Mouse (Mus musculus): ENCODE data around the gene Cfap45. TPM values are rescaled to one million over a fixed set of nuclear protein-coding genes. Genes with fewer than 3 reads are reported as not detected.

Cfap45 gene
- 1.2 and 2.6 TPM in 2 replicates for polyA plus RNA-seq (2016; fragmentation: Nextera tagmentation; extraction: Ambion mirVana)

DNA sequence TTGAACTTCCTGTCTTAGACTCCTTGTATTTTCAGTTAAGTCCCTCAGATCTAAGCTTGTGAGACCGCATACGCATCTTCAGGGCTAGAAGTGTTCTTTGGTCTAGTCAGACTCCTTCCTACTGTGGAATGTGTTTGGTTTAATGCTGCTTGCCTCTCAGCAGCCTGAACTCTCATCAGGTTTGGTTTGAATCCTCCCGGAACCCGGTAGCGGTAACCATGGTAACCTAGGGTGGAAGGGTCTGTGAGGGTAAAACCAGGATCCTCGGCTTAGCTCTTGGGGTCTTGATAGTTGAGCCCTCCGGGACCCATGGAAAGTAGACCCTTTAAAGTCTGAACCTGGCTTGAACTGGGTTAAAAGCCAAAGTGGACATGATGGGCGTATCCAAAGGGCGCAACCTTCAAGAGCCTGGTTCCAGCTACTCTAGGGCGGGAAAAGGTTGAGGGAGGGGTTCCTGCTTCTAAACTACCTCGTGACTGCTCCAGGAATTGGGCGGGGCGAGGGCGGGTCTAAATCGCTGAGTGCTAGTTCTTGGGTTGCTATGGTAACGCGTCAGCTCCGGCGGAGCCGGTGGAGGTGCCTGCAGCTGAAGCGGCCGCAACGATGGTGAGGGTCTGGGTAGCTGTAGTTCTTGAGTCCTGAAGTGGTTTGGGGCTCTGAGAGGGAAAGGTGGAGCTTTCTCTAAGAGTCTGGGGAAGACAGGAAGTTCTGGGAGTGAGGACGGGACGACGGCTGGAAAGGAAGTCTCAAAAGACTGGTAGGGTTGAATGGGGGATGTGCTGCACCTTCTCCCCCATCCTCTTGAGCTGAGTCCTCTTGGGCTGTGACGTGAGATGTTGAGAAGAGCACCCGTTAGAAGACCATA is at the start of gene Cfap45:
TSS of gene Cfap45 (plus strand) at position 226 of the 865 bp plus-strand sequence.
- peak within 1 kb of the TSS; percentile 58 for H3K4me2 ChIP-seq
- H3K9ac ChIP-seq, result peak within 1 kb of the TSS; percentile 17; the same call in 1 of the 2 replicates
- H3K36me3 ChIP-seq (replicated peaks), result no peaks in the 10 kb centered on the region
- no peak within 1 kb of the TSS for H3K27ac ChIP-seq
- H3K4me3 ChIP-seq (replicated peaks), result peak within 1 kb of the TSS; percentile 32
- peak; percentile 92 for ATAC-seq (ENCODE audit: low FRiP score)
- 3% methylated on average over 28 of the region's 28 CpGs for WGBS
- 0 out of 2 replicates have a peak, but pooled peaks cover 3% of the 10 kb centered on the region for H3K9me3 ChIP-seq
- H3K27me3 ChIP-seq, result peaks cover 9% of the 10 kb centered on the region; the same call in 1 of the 2 replicates
- peaks cover 16% of the 10 kb centered on the region for H3K4me1 ChIP-seq

DNA sequence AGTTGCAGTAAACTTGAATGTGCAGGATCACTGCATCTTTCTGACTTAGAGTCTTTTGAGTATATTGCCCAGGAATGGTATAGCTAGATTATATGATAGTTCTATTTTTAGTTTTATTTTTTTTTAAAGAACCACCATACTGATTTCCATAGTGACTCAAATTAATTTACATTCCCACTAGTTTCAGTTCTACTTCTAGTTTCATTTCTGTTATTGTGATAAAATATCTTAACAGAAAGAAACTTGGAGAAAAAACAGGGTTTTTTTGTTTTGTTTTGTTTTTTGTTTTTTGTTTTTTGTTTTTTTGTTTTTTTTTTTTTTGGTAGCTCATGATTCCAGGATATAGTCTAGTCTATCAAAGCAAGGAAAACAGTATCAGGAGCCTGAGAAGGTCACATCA is 47.7 kb upstream of the Cfap45 start:
- H3K4me2 ChIP-seq, result no peak overlapping the region
- H3K27me3 ChIP-seq, result no peaks in the 10 kb centered on the region
- H3K4me3 ChIP-seq (replicated peaks), result no peak overlapping the region
- no peak overlapping the region for H3K9ac ChIP-seq
- ATAC-seq (ENCODE audit: low FRiP score), result no peak
- no peaks in the 10 kb centered on the region for H3K9me3 ChIP-seq
- no peaks in the 10 kb centered on the region for H3K4me1 ChIP-seq
- H3K27ac ChIP-seq, result no peak overlapping the region
- H3K36me3 ChIP-seq (replicated peaks), result no peaks in the 10 kb centered on the region

DNA sequence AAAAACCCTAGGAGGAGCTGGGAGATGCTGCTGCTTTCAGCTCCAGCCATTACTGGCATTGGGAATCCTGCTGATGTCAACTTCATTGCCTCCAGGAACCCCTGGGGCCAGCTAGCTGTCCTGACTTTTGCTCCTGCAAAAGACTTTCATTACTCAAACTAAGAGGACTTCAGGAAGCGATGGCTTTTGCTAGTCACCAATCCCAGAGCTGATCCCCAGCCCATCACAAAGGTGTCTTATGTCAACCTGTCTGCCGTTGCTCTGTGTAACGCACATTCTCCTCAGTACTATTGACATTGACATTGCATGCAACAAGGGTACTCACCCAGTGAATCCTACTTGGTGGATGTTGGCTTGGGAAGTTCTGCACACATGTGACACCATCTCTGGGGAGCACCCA is 46.4 kb upstream of the Cfap45 start:
- Histone ChIP-seq H3K27ac (no peak overlapping the region), H3K36me3 (replicated peaks) (no peaks in the 10 kb centered on the region), H3K4me3 (replicated peaks) (no peak overlapping the region), H3K4me2 (no peak overlapping the region), H3K27me3 (no peaks in the 10 kb centered on the region; the same call in 1 of the 2 replicates), H3K9ac (no peak overlapping the region), H3K4me1 (no peaks in the 10 kb centered on the region), H3K9me3 (no peaks in the 10 kb centered on the region)
- 90% methylated on average over 3 of the region's 3 CpGs for WGBS
- ATAC-seq (ENCODE audit: low FRiP score), result no peak

DNA sequence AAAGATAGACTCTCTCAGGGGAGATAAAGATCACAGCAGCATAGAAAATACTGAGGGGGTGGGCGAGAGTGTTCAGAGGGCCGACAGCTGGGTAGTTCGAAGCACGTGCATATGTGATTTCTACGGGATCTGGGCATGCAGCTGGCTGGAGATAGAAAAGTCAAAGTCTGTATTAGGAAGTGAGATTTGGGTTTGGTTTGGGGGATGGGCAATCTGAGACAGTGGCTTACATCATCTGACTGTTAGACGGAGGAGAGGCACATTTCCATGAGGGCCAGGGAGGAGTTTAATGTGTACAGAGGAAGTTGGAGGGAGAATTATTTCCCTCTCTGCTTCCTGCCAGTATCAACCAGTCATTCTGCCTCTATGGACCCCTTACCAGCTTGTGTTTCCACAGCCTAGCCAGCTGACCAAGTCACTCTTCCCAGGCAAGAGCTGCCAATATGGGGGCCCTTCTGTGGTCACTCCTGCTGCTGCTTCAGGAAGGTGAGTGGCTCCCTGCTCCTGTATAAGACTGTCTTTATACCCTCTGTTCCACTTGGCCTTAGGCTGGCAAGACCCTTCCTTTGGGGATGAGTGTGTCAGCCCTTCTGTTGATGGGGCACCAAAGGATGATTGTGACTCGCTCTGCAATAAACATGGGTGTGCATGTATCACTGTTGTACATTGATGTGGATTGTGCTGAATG is 45.4 kb upstream of the Cfap45 start, which contains the start of gene Slamf9:
TSS of gene Slamf9 (plus strand) at position 305 of the 688 bp plus-strand sequence.
- H3K4me3 ChIP-seq (replicated peaks), result no peak within 1 kb of the TSS
- no peak within 1 kb of the TSS for H3K27ac ChIP-seq
- no peak within 1 kb of the TSS for H3K4me2 ChIP-seq
- no peak within 1 kb of the TSS for H3K9ac ChIP-seq
- peaks cover 4% of the 10 kb centered on the region; the same call in 1 of the 2 replicates for H3K27me3 ChIP-seq
- H3K4me1 ChIP-seq, result no peaks in the 10 kb centered on the region
- H3K9me3 ChIP-seq, result no peaks in the 10 kb centered on the region
- H3K36me3 ChIP-seq (replicated peaks), result no peaks in the 10 kb centered on the region
- no peak for ATAC-seq (ENCODE audit: low FRiP score)
- WGBS, result 82% methylated on average over 7 of the region's 7 CpGs

DNA sequence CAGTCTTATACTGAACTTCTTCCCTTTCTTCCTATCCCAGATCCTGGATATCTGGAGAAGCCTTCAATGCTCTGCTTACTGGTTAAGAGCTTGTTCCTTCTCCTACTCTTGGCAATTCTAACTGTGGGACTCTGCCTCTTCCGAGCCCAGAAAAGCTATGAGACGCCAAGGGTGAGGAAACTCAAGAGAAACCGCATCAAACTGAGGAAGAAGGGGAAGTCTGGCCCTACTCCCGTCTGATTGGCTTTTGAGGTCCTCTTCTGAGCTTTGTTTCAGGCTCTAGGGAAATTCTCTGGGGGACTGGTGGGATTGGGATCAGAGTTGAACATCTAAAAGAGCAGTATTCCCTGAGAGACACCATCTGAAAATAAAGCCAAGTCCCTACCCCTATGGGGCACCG is 42.6 kb upstream of the Cfap45 start:
- no peak overlapping the region for H3K9ac ChIP-seq
- 80% methylated on average over 5 of the region's 5 CpGs for WGBS
- no peaks in the 10 kb centered on the region for H3K9me3 ChIP-seq
- H3K4me3 ChIP-seq (replicated peaks), result no peak overlapping the region
- no peak overlapping the region for H3K4me2 ChIP-seq
- peaks cover 9% of the 10 kb centered on the region for H3K4me1 ChIP-seq
- H3K36me3 ChIP-seq (replicated peaks), result no peaks in the 10 kb centered on the region
- H3K27me3 ChIP-seq, result peaks cover 13% of the 10 kb centered on the region; the same call in 1 of the 2 replicates
- no peak overlapping the region for H3K27ac ChIP-seq
- ATAC-seq (ENCODE audit: low FRiP score), result no peak

DNA sequence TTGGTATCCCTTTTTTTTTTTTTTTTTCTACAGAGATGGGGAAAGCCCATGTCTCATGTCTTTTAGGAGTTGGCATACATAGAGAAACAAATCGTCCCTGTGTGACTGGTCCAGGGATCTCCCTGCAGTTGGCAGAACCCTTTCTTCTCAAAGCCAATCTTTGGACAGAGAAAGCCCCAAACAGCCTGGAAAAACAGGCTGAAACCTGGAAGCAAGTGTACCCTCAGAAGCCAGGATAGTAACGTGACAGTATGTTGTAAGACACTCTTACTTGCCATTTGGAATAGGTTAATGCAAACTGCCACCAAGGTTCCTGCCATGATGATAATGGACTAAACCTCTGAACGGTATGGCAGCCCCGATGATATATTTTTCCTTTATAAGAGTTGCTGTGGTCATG is 40.2 kb upstream of the Cfap45 start:
- no peak overlapping the region for H3K4me3 ChIP-seq (replicated peaks)
- H3K9ac ChIP-seq, result no peak overlapping the region
- WGBS, result 90% methylated on average over 4 of the region's 4 CpGs

DNA sequence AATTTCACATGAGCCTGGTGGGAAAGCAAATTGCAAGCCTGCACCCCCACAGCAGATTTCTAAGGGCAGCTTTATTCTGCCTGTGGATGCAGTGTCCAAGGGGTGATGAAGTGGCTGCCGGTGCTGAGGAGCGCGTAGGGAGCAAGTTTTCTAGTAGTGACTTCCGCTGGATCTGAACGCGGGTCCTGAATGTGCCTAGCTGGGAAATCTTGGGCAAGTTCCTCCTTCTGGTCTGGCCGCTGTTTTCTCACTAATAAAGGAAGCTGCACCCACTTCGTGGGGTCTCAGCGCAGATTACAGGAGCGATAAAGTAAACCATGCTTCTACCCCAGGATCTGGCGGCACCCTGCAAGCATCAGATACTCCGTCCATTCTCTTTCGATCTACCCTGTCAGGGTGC is 39.5 kb upstream of the Cfap45 start:
- Histone ChIP-seq H3K27me3 (peaks cover 13% of the 10 kb centered on the region; the same call in 1 of the 2 replicates), H3K9ac (peak overlapping the region; percentile 54), H3K36me3 (replicated peaks) (no peaks in the 10 kb centered on the region), H3K4me2 (peak overlapping the region; percentile 91), H3K9me3 (no peaks in the 10 kb centered on the region), H3K4me1 (peaks cover 40% of the 10 kb centered on the region), H3K4me3 (replicated peaks) (peak overlapping the region; percentile 61), H3K27ac (no peak overlapping the region)
- 17% methylated on average over 13 of the region's 13 CpGs for WGBS
- no peak for ATAC-seq (ENCODE audit: low FRiP score)

More for the DNA sequence above, 40.2 kb upstream of the Cfap45 start:
- Histone ChIP-seq H3K4me1 (peaks cover 33% of the 10 kb centered on the region), H3K36me3 (replicated peaks) (no peaks in the 10 kb centered on the region), H3K27ac (no peak overlapping the region), H3K9me3 (no peaks in the 10 kb centered on the region), H3K4me2 (no peak overlapping the region), H3K27me3 (peaks cover 13% of the 10 kb centered on the region; the same call in 1 of the 2 replicates)
- no peak for ATAC-seq (ENCODE audit: low FRiP score)

DNA sequence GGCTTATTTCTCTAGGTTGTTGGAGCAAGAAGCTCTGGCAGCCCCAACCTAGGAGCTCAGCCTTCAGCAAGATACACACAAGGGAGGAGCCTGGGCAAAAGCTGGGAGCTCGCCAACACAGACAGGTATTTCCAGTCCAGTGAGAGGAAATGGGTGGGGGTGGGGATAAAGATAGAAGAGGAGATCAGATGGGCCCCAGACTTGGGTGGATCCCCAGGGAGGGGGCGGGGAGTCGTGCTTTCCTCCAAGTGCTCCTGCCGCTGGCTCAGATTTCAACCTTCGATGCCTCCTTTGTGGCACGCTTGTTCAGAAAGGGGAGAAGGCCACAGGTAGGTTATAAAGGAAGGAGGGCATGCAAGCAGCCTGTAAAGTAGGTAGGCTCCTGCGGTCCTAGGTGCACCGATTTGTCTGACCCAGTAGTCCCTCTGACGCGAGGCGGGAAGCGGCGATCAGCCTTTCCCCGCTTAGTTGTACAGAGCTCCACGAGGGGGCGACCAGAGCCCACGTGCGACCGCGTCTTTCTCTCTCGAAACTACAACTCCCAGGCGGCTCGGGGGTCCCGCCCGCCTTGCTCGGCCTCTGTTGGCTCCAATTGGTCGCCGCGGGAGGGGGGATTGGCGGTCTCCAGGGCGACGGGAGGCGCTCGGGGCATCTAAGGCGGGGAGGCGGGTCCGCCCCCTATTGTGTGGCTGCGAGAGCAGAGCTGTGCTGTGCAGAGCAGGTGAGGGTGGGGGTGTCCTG is 38.9 kb upstream of the Cfap45 start, which contains the start of gene Igsf9:
TSS of gene Igsf9 (plus strand) at position 249 of the 741 bp plus-strand sequence.
- Histone ChIP-seq H3K27ac (peak within 1 kb of the TSS; percentile 82), H3K4me3 (replicated peaks) (peak within 1 kb of the TSS; percentile 61), H3K36me3 (replicated peaks) (0 out of 2 replicates have a peak, but pooled peaks cover 1% of the 10 kb centered on the region), H3K9ac (peak within 1 kb of the TSS; percentile 80), H3K27me3 (peaks cover 13% of the 10 kb centered on the region; the same call in 1 of the 2 replicates), H3K4me2 (peak within 1 kb of the TSS; percentile 91), H3K4me1 (peaks cover 46% of the 10 kb centered on the region), H3K9me3 (no peaks in the 10 kb centered on the region)
- ATAC-seq (ENCODE audit: low FRiP score), result peak; percentile 93
- WGBS, result under 1% methylated on average over 38 of the region's 38 CpGs

DNA sequence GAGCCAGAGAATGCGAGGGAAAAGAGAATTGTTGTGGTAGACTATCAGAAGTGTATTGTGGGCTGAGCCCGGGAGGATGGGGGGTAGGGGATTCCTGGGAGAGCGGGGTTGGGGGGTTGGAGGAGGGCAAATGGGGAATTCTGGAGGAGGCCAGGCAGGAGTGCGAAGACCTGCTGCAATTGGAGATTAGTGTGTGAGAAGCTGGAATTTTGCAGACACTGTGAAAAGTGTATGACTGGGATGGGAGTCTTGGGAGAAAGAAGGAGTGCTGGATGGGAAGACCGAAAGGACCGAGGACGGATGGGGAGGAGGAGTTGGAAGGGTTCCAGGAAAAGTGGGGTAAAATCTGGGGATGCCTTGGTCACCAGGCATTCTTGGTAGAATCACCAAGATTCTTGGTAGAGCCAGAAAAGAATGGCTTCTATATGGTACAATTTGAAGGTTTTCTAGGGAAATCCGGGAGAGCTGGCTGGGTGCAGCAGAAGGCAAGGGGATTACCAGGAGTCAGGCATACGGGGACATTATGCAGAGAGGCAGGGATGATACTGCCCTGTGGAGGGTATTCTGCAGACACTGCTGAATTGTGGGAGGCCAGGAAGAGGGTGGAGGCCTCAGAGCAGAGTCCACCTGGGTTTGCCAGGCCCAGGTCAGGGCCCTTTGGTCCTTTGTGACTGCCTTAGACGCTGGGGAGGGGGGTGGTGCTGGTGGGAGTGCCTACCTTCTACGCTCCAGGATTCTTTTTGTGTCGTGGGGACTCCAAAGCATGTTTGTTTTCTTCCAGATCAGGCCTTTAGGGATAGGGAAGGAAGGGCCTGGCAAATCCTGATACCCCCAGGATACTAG is 37.9 kb upstream of the Cfap45 start:
- peak overlapping the region; percentile 61 for H3K4me3 ChIP-seq (replicated peaks)
- no peaks in the 10 kb centered on the region for H3K9me3 ChIP-seq
- peaks cover 13% of the 10 kb centered on the region; the same call in 1 of the 2 replicates for H3K27me3 ChIP-seq
- ATAC-seq (ENCODE audit: low FRiP score), result peak; percentile 11
- peak overlapping the region; percentile 91 for H3K4me2 ChIP-seq
- peak overlapping the region; percentile 82 for H3K27ac ChIP-seq
- peaks cover 11% of the 10 kb centered on the region; the same call in 1 of the 2 replicates for H3K36me3 ChIP-seq (replicated peaks)
- H3K4me1 ChIP-seq, result peaks cover 57% of the 10 kb centered on the region
- H3K9ac ChIP-seq, result peak overlapping the region; percentile 80
- 1% methylated on average over 12 of the region's 12 CpGs for WGBS

DNA sequence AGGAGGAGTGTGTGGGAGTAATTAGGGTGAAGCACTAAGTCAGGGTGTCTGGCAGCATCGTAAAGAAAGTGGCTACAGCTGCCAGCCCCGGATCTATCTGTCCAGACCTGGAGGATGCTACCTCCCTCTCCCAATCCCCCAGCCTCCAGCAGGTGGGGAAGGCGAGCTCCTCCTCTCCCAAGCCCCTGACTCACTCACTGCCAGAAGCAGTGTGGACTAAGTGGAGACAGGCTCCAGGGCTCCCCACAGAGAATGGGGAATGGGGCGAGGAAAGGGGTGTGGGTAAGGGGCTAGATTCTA is 37.3 kb upstream of the Cfap45 start:
- Histone ChIP-seq H3K36me3 (replicated peaks) (peaks cover 15% of the 10 kb centered on the region; the same call in 1 of the 2 replicates), H3K27me3 (peaks cover 13% of the 10 kb centered on the region; the same call in 1 of the 2 replicates), H3K27ac (peak overlapping the region; percentile 82), H3K4me1 (peaks cover 62% of the 10 kb centered on the region), H3K9me3 (no peaks in the 10 kb centered on the region), H3K4me2 (peak overlapping the region; percentile 91), H3K9ac (peak overlapping the region; percentile 80), H3K4me3 (replicated peaks) (peak overlapping the region; percentile 61)
- no peak for ATAC-seq (ENCODE audit: low FRiP score)
- 8% methylated on average over 4 of the region's 4 CpGs for WGBS

DNA sequence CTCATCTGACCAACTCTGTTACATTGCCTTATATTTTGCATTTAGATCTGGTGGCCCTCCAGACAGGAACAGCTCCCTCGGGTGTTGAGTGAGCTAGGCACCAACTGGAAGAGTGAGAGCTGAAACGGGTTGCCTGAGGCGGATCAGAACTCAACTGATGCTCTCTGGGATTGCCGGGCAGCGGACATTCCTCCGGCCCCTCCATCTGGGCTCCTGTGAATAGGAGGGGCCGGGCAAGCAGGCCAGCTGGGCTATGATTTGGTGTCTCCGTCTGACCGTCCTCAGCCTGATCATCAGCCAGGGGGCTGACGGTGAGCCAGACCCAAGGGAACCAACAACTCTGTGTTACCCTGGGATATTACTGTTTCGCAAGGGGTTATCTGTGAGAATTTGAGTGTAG is 36.4 kb upstream of the Cfap45 start:
- peaks cover 13% of the 10 kb centered on the region; the same call in 1 of the 2 replicates for H3K27me3 ChIP-seq
- H3K27ac ChIP-seq, result 0 out of 2 replicates have a peak overlapping the region, but pooled peaks have one; percentile 14
- H3K4me3 ChIP-seq (replicated peaks), result peak overlapping the region; percentile 61
- H3K9me3 ChIP-seq, result no peaks in the 10 kb centered on the region
- peak overlapping the region; percentile 80; the same call in 1 of the 2 replicates for H3K9ac ChIP-seq
- ATAC-seq (ENCODE audit: low FRiP score), result no peak
- WGBS, result 40% methylated on average over 11 of the region's 11 CpGs
- H3K36me3 ChIP-seq (replicated peaks), result peaks cover 20% of the 10 kb centered on the region; the same call in 1 of the 2 replicates
- peak overlapping the region; percentile 91 for H3K4me2 ChIP-seq
- H3K4me1 ChIP-seq, result peaks cover 68% of the 10 kb centered on the region
